Mouse (Mus musculus) cerebellum, adult 9-11 months (tissue): ENCODE results near the gene Cdh9.

ENCODE experiments used
- DNase-seq: peaks from one replicate; pipeline ENCODE4 v3.0.0; 2022

Cdh9 gene

DNA sequence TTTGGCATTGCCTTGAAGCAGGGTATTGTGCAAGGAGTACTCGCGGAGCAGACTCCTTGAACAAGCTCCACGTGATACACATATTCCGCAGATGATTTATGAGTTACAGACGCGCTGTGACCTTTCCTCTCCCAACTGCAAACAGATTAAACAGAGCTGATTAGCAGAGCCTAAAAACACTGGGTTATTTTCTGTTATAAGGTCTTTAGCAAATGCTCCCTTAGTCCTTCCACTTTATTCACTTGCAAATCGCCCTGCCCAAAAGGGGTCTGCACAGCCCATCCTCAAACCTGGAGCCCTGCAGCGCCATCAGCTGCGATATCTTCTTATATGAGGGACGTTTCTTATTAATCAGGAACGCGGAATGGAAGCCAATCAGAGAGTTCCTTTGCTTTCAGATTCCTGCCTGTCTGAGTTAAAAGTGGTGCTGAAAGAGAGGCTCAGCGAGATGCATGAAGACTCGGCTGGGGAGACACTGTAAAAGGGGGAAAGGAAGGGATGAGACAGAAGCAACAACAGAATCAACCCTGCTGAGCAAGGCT lies at the start of gene Cdh9:
Gene Cdh9, plus strand, starts transcription at position 287 of the 542 bp plus-strand sequence.
- DNase-seq: no peak

DNA sequence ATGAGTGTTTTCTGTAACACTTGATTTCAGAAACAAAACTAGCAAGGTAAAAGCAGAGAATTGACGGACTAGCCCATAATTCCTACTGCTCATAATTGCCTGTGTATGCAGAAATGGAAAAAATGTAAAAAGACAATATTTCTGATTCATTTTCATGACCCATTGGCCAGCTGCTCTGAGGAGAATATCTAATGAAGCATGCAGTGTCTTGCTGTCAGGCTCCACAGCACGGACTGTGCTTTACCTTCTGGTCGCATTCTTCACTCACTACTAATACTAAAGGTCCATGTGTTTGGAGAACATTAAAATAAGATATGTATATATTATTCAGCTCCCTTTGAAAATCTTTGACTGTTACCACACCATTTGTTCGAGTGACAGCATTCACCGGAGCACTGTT lies 49.5 kb upstream of the Cdh9 start:
- no peak for DNase-seq

DNA sequence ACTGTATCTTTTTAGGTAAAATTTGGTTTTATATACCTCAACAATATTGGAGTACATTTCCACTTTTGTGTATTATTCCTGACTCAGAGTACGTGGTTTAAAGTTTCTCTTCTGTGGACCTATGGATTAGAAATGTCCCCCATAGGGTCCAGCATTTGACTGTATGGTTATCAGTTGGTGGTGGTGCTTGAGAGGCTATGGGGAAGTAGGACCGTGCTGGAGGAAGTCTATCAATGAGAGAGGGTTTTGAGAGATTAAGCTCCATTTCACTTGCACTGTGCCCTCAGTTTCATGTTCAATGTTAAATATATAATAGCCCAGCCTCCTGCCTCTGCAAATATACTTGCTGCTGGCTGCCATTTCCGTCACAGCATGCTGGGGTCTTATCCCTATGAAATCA lies 28.7 kb upstream of the Cdh9 start:
- no peak for DNase-seq

DNA sequence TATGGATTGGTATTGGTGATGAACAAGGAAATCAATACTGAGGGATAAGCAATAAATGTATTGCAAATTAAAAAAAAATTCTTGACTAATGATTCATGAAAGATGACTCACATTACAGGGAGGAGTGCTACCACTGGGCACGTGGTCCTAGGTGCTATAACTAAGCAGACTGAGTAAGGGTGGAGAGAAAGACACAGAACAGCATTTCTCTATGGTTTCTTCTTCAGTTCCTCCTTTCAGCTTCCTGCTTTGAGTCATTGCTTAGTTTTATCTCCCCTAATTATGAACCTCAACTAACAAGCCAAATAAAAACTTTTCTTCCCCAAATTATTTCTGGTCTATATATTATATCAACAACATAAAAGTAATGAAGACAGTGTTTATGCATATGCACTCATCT lies 26.2 kb upstream of the Cdh9 start:
- no peak for DNase-seq

DNA sequence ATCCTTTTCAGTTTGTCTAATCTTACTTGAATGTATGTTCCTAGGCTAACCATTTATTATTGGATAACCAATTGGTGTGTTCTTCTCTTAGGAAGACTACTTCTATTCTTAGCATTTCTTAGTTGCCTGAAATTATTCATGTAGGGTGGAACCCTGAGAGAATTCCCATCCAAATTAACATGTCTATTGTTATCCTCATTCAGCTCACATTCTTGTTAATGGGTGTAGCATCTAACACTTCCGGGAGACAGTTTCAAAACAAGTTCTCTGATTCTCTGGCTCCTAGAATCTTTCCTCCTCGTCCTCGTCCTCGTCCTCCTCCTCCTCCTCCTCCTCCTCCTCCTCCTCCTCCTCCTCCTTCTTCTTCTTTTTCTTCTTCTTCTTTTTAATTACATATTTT lies 10.5 kb downstream of the Cdh9 start:
- DNase-seq: no peak

DNA sequence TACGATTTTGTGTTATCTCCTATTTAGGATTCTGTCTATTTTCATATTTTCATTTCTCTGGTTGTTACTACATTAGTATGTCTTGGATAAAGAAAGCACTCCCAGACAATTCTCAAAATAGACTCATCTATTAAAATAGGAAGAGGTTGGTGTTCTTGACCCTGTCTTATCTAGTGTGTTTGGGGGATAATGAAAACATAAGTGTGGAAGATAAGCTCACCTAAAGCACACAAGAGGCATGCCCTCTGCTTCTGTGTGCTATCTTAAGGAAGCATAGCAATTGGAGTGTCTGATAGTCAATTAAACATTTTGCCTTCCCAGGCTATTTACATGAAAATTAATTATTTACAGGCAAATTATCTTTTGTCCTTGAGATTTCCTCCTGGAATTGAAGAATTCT lies 18.1 kb downstream of the Cdh9 start:
- DNase-seq: no peak

DNA sequence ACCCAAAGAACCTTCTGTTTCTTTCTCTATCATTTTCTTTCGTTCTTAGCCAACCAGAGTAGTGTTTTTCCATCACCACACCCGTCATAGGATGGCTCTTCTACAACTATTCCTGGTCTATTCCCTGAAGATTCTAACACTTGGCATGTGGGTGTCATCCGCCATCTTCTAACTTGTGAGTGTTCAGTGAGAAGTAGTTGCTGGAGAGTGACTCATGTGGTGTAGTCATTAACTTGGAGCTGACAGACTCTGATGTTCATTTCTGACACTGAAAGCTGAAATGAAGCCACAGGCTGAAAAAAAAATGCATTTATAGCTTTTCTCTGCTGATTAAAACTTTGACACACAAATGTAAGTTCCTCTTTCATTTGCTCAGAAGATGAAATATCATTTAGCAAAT lies 34.7 kb downstream of the Cdh9 start:
- no peak for DNase-seq

DNA sequence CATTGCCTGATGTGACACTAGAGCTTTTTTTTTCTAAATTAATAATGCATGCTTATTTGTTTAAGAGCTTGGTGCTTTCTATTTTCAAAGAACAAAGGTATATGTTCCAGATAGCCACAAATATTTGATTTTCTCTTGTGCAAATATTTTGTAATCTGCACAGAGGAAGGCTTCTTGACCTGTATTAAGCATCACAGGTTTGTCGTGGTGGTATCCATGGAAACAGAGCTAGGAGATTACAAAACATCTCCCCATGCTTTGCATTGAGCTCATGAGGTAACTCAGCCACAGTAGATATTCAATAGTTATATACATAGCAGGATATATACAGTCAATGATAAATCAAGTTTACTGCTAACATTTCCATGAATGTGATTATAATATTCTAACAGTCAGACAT lies 56.0 kb downstream of the Cdh9 start:
- no peak for DNase-seq

DNA sequence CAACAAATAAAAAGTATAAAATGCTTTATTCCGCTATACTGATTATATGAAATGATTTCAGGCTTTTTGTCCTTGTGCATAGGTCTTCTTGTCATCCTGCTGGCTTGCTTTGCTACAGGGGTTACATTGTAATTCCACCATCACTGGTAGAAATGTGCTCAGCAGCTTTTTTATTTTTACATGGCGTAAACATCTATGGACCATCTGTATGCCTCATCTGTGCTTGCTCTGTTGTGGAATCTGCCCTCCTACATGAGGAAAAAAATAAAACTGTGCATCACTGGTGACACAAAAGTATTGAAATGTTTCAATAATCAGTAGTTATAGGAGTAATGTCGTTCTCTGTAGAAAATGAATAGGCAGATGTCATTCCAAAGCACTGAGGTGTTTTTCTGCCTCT lies 64.3 kb downstream of the Cdh9 start:
- DNase-seq: no peak

DNA sequence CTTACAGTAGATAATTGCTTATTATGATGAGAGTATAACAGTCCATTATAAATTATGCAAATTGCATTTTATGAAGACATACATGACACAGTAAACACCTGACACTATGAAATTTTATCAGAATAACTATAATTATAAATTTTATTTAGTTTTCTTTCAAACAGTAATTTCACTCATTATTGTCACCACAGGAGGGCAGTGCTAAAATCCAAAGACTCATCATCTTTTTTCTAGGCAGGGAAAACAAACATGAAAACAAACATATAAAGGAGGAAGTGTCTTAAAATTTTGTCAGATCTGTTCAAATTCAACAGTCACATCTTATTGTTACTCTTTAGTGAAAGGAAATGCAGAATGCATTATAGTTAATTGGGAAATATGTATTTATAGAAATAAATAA lies 72.7 kb downstream of the Cdh9 start:
- no peak for DNase-seq

DNA sequence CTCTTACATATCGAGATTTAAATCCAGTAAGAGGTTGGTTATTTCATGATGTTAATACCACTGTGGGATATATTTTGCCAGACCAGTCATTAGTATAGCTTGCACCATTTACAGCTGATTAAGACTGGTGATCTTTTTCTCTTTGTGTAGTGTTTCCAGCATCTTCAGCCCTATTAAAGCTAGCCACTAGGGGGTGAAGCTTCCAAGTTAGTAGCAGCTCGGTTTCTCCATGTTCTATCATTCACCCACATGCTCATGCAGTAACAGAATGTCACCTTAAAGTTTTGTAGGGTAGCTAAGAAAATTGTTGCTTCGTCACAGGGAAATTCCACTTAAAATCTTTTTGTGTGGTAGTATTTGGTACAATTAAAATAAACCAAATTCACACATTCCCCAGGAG lies 82.2 kb downstream of the Cdh9 start:
- no peak for DNase-seq

DNA sequence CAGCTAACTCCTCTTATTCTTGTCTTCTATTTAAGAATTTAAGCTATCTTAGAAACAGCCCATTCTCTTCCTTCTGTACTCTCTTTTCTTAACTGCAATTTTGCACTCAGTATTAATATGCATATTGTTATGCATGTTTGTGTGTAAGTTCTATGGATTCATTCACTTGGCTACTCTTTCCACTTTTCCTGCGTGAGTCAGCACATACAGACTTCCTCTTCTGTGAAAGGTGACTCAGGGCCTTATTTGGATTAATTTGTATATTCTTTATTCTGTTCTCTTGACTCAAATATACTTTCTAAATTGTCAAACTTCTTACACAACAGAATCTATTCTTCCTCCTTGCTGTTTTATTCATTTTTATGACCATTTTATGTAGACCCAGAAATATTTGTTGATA lies 85.5 kb downstream of the Cdh9 start:
- no peak for DNase-seq

DNA sequence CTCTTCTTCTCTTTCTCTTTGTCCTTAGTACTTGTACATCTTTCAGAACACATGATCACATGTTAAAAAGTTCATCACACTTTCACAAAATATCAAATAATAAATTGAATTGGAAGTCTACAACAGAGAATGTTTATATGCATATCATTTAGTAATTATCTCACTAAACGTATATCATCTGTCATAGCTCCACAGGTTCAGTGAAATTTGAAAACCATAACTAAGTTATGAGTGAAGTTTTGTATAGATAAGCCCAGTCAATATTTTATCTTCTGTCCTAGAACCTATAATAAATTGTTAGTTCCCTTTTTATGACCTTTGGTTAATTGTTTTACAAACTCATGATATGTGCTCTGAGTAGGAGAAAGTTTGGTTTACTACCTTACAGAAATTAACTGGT lies 106.2 kb downstream of the Cdh9 start:
- no peak for DNase-seq

DNA sequence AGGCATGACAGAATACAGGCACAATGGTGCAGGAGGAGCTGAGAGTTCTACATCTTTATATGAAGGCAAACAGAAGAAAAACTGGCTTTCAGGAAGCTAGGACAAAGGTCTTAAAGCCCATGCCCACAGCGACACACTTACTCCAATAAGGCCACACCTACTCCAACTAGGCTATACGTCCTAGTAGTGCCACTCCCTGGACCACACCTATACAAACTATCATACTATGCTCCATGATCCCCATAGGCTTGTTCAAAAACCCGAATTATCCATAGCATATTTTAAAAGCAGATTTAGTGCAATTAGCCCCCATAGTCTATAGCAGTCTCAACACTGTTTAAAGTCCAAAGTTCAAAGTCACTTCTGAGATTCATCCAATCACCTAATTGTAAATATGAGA lies 154.0 kb downstream of the Cdh9 start:
- DNase-seq: no peak

DNA sequence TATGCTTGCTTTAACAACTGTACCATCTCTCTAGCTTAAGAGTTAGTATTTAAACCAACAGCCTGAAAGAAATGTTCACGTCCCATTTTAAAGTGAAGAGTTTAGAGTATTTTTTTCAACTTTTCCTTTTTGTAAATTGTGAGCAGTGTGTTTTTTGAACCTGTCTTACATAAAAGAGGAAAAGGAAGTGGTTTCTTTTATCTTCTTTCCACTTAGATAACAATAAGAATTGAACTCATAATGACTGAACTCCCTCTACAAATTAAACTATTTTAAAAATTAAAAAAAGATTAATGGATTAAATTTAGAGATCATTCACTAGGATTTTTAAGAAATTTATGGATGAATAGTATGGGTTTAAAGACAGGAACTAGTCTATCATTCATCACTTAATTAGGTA lies 168.1 kb downstream of the Cdh9 start:
- DNase-seq: no peak
